Mouse (Mus musculus) CH12.LX (cell line): Measurements from ENCODE around the gene Muc20.

Source experiments
- BHLHE40 ChIP-seq: IDR thresholded peaks from 2 replicates; pipeline ENCODE4 v1.6.1; 2011; ENCODE audit warnings: mild to moderate bottlenecking, low read depth, low read length, improper control_type of control experiment
- CTCF ChIP-seq, 2 experiments: IDR thresholded peaks in 1 of 2; conservative IDR thresholded peaks in 1 of 2; 2 replicates each; pipeline ENCODE4 v1.5.1; 2011 to 2012; ENCODE audit warnings: low read depth in 2 of 2, low read length in 2 of 2, improper control_type of control experiment in 1 of 2, inconsistent platforms in 1 of 2, mild to moderate bottlenecking in 1 of 2, moderate library complexity in 1 of 2
- EP300 ChIP-seq: IDR thresholded peaks from 2 replicates; pipeline ENCODE4 v1.6.1; 2011; ENCODE audit warnings: low read length, improper control_type of control experiment
- KAT2A ChIP-seq: IDR thresholded peaks from 2 replicates; pipeline ENCODE4 v1.6.1; 2012; ENCODE audit warnings: low read length, improper control_type of control experiment, inconsistent platforms; ENCODE audit not compliant: insufficient replicate concordance
- MAX ChIP-seq: IDR thresholded peaks from 2 replicates; pipeline ENCODE4 v1.6.1; 2011; ENCODE audit warnings: low read length, improper control_type of control experiment
- MAZ ChIP-seq: IDR thresholded peaks from 2 replicates; pipeline ENCODE4 v1.6.1; 2012; ENCODE audit warnings: low read depth, mild to moderate bottlenecking, inconsistent platforms, low read length, improper control_type of control experiment, moderate library complexity
- NELFE ChIP-seq: IDR thresholded peaks from 2 replicates; pipeline ENCODE4 v1.6.1; 2011; ENCODE audit warnings: low read depth, low read length, improper control_type of control experiment
- PAX5 ChIP-seq: IDR thresholded peaks from 2 replicates; pipeline ENCODE4 v1.6.1; 2012; ENCODE audit warnings: low read length, inconsistent platforms, mixed read lengths
- POLR2A ChIP-seq: IDR thresholded peaks from 2 replicates; pipeline ENCODE4 v1.6.1; 2011; ENCODE audit warnings: low read depth, mild to moderate bottlenecking, improper control_type of control experiment, low read length
- RAD21 ChIP-seq: IDR thresholded peaks from 2 replicates; pipeline ENCODE4 v1.6.1; 2011; ENCODE audit warnings: low read depth, mild to moderate bottlenecking, low read length, improper control_type of control experiment, moderate library complexity
- ZKSCAN1 ChIP-seq: IDR thresholded peaks from 2 replicates; pipeline ENCODE4 v1.6.1; 2012; ENCODE audit warnings: low read depth, inconsistent platforms, low read length, improper control_type of control experiment, borderline replicate concordance
- ZMIZ1 ChIP-seq: IDR thresholded peaks from 2 replicates; pipeline ENCODE4 v1.6.1; 2012; ENCODE audit warnings: low read depth, mild to moderate bottlenecking, inconsistent platforms, low read length, improper control_type of control experiment

- TF ChIP-seq KAT2A (no peak), NELFE (no peak), POLR2A (no peak), CTCF (conservative IDR thresholded peaks at IDR 0.05 in 1 of 2, IDR thresholded peaks at IDR 0.05 in 1 of 2; ENCODE audit: low read depth in 2 of 2, low read length in 2 of 2) (no peak), BHLHE40 (no peak), EP300 (0 out of 2 replicates have a peak, but pooled peaks have one; percentile 40), MAX (no peak), RAD21 (no peak), ZMIZ1 (no peak), PAX5 (no peak), ZKSCAN1 (no peak), MAZ (no peak)
Observed at GRCm38 (mm10) chr16:32741366-32741765, 55.9 kb downstream of the Muc20 start.
